Comparison of ENCODE assay signal across 10 mouse cellular contexts in genomic region chr5:35563449-35563848, GRCm38 (mm10). TPM values are rescaled to one million over a fixed set of nuclear protein-coding genes. Genes with fewer than 3 reads are reported as not detected.
DNase-seq lines count a peak whose midpoint lies in the region; ATAC-seq and TF ChIP-seq lines count a peak whose summit lies in the region.
"Had no signal": no experiment of that assay in that cellular context is flagged by ENCODE, and none has a peak within 500 bp of the region (broad histone marks: within the 10 kb centered on the region; RNA-seq: fewer than 3 reads in every experiment).

No protein-coding gene starts in this region.

- TF ChIP-seq CTCF in cortical plate, adult 2 months (IDR thresholded peaks at IDR 0.05; ENCODE audit: extremely low read depth, insufficient read depth, low read length): peak; percentile 77

- no peak overlapping the region for H3K4me3 ChIP-seq in cortical plate, adult 2 months (ENCODE audit: insufficient read depth, low read length)
- H3K4me3 ChIP-seq in lung, embryonic 16.5 days (ENCODE audit: low read length): no peak overlapping the region
- H3K4me3 ChIP-seq: heart, embryonic 13.5 days; stomach, embryonic 15.5 days had no signal

- H3K4me1 ChIP-seq in cortical plate, adult 2 months (ENCODE audit: control insufficient read depth, insufficient read depth, low read length): peaks cover 5% of the 10 kb centered on the region; the same call in 1 of the 2 replicates
- H3K4me1 ChIP-seq in lung, embryonic 16.5 days (replicated peaks; ENCODE audit: control insufficient read depth, insufficient read depth, low read length): no peaks in the 10 kb centered on the region
- H3K4me1 ChIP-seq: stomach, embryonic 15.5 days had no signal

- DNase-seq in CD8-positive naive resting alpha-beta T cell, adult 2 months (ENCODE audit: low read depth in 2 of 2, low spot score in 2 of 2): peak; percentile 56 to 65
- peak; percentile 79 for DNase-seq in adipocyte (ENCODE audit: low spot score)
- peak; percentile 54 to 88 for DNase-seq in heart, adult 18-20 months
- DNase-seq in kidney, postnatal 25 days: peak; percentile 81 to 86
- peak; percentile 52 to 54 for DNase-seq in right cerebral cortex, postnatal 36 days (ENCODE audit: low spot score in 2 of 2)
- peak; percentile 62 to 68 for DNase-seq in urinary bladder, postnatal 36 days (ENCODE audit: low spot score in 2 of 2)

- peaks cover 37% of the 10 kb centered on the region for H3K36me3 ChIP-seq in lung, embryonic 16.5 days (ENCODE audit: control insufficient read depth, insufficient read depth, low read length)

- TF ChIP-seq POLR2A in cortical plate, adult 2 months (IDR thresholded peaks at IDR 0.05; ENCODE audit: extremely low read depth, insufficient read depth, low read length): no peak

- no peaks in the 10 kb centered on the region for H3K27me3 ChIP-seq in lung, embryonic 16.5 days (ENCODE audit: control insufficient read depth, insufficient read depth, low read depth, low read length)
- H3K27me3 ChIP-seq: heart, embryonic 13.5 days; stomach, embryonic 15.5 days had no signal

- no peaks in the 10 kb centered on the region for H3K9me3 ChIP-seq in lung, embryonic 16.5 days (ENCODE audit: control insufficient read depth, low read length)
- H3K9me3 ChIP-seq: heart, embryonic 13.5 days; stomach, embryonic 15.5 days had no signal

- ATAC-seq in lung, embryonic 16.5 days (ENCODE audit: low read depth): peak; percentile 54

- WGBS in lung, embryonic 16.5 days: 0% methylated on average over 1 of the region's 1 CpGs

- H3K9ac ChIP-seq in lung, embryonic 16.5 days (ENCODE audit: low read length): no peak overlapping the region
- H3K9ac ChIP-seq: heart, embryonic 13.5 days; stomach, embryonic 15.5 days had no signal

- H3K4me2 ChIP-seq in lung, embryonic 16.5 days (ENCODE audit: low read depth, low read length): no peak overlapping the region
- H3K4me2 ChIP-seq: heart, embryonic 13.5 days; stomach, embryonic 15.5 days had no signal

- H3K27ac ChIP-seq in cortical plate, adult 2 months (ENCODE audit: insufficient read depth, low read length): no peak overlapping the region
- no peak overlapping the region for H3K27ac ChIP-seq in lung, embryonic 16.5 days (ENCODE audit: low read length)
- H3K27ac ChIP-seq: stomach, embryonic 15.5 days had no signal

RNA-seq across cellular contexts. Expression of gene Trmt44, which starts 11.4 kb away (rescaled TPM):
- 6.1 and 6.7 TPM in 2 replicates for polyA plus RNA-seq in cortical plate, adult 2 months (2012; rRNA removed)
- 1 to 10 TPM; 2.1 to 2.2 TPM for total RNA-seq in heart, adult 18-20 months (2021)
- polyA plus RNA-seq in lung, embryonic 16.5 days (2015; fragmentation: Nextera tagmentation; extraction: Ambion mirVana): 9.1 and 10.6 TPM in 2 replicates

RNA-seq across cellular contexts. Expression of gene Acox3, which starts 19.4 kb away (rescaled TPM):
- 30.5 and 31.5 TPM in 2 replicates for polyA plus RNA-seq in cortical plate, adult 2 months (2012; rRNA removed)
- 10 to 100 TPM; 26.2 to 28.0 TPM for total RNA-seq in heart, adult 18-20 months (2021)
- 13.9 and 14.3 TPM in 2 replicates for polyA plus RNA-seq in lung, embryonic 16.5 days (2015; fragmentation: Nextera tagmentation; extraction: Ambion mirVana)

RNA-seq across cellular contexts. Expression of gene Cpz, which starts 38.0 kb away (rescaled TPM):
- polyA plus RNA-seq in cortical plate, adult 2 months (2012; rRNA removed): 0.28 and 0.48 TPM in 2 replicates
- total RNA-seq in heart, adult 18-20 months (2021): under 1 TPM; 0.22 to 0.41 TPM
- polyA plus RNA-seq in lung, embryonic 16.5 days (2015; fragmentation: Nextera tagmentation; extraction: Ambion mirVana): 8.1 and 9.0 TPM in 2 replicates
